Mouse (Mus musculus): ENCODE results near the gene Cd5l.

DNA sequence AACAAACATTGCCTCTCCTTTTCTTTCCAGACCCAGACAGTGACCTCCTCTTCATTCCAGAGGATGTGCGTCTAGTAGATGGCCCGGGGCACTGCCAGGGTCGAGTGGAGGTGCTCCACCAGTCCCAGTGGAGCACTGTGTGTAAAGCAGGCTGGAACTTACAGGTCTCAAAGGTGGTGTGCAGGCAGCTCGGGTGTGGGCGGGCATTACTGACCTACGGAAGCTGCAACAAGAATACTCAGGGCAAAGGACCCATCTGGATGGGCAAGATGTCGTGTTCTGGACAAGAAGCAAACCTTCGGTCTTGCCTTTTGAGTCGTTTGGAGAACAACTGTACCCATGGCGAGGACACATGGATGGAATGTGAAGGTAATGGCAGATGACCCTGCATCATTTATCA lies 9.8 kb downstream of the Cd5l start:
- TF ChIP-seq POLR2A (IDR thresholded peaks at IDR 0.05; ENCODE audit: extremely low read depth, insufficient read depth, low read length) (no peak), CTCF (IDR thresholded peaks at IDR 0.05; ENCODE audit: low read depth, low read length) (no peak)
